Mouse (Mus musculus): ENCODE results near the gene Trpt1. TPM values are rescaled to one million over a fixed set of nuclear protein-coding genes. Genes with fewer than 3 reads are reported as not detected.

Gene Trpt1
- polyA plus RNA-seq, 1 experiment from 2014 or later: 10.1 TPM

DNA sequence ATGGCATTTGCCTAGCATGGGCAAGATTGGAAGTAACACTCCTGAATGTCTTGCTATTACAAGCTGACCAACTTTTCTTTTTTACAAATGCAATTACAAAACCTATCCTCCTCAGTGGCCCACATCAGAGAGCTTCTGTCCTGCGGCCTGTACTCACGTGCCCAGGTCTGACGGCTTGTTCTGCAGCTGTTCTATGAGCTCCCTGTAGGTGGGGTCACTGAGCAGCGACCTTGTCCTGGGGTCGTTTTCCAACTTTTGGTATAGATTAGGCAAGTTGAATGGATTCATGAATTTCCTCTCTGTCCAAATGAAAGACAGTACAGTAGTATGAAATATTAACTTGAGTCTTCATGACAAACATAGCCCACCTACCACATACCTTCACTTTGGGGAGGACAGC, 38.1 kb downstream of the Trpt1 start:
- H3K9me3 ChIP-seq: no peaks in the 10 kb centered on the region
- H3K4me3 ChIP-seq (replicated peaks): no peak overlapping the region
- no peak overlapping the region for H3K4me2 ChIP-seq
- H3K4me1 ChIP-seq: peaks cover 16% of the 10 kb centered on the region
- no peak for ATAC-seq (ENCODE audit: insufficient read depth, low FRiP score, low read depth)
- H3K9ac ChIP-seq: no peak overlapping the region
- 91% methylated on average over 5 of the region's 5 CpGs for WGBS
- H3K27ac ChIP-seq: no peak overlapping the region
- H3K36me3 ChIP-seq: peaks cover 51% of the 10 kb centered on the region
- H3K27me3 ChIP-seq (replicated peaks): no peaks in the 10 kb centered on the region

DNA sequence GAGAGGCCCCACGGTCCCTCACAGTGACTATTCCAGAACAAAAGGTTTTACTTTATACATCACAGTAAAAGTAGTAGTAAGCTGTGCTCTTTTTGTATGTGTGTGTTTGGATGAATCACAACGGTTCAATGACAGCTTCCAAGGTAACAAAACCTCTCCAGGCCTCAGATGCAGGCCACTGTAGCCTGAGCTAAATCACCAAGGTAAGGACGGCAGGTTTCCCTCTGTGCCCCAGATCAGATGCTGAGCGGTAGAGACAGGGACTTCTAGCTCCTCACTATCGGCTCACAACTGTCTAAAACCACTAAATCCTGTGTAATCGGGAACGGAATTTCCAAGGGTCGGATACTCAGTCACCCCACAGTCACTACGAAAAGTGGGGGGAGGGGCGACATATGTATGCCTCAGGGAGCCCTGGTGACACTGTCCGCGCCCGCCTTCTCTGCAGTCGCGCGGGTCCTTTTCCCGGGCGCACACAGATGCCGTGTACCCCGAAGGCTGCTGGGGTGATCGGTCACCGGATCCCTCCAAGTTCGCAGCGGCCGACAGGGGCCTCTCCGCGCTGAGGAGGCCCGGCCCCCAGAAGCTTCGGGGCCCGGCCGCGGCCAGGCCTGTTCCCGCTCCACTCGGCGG, 43.3 kb downstream of the Trpt1 start:
- ATAC-seq (ENCODE audit: insufficient read depth, low FRiP score, low read depth): peak; percentile 1; the same call in 1 of the 2 replicates
- 1% methylated on average over 35 of the region's 35 CpGs for WGBS
- Histone ChIP-seq H3K4me3 (replicated peaks) (peak overlapping the region; percentile 84), H3K27ac (peak overlapping the region; percentile 84), H3K36me3 (peaks cover 8% of the 10 kb centered on the region), H3K27me3 (replicated peaks) (no peaks in the 10 kb centered on the region), H3K4me2 (peak overlapping the region; percentile 62), H3K4me1 (peaks cover 16% of the 10 kb centered on the region), H3K9me3 (no peaks in the 10 kb centered on the region), H3K9ac (peak overlapping the region; percentile 94)

DNA sequence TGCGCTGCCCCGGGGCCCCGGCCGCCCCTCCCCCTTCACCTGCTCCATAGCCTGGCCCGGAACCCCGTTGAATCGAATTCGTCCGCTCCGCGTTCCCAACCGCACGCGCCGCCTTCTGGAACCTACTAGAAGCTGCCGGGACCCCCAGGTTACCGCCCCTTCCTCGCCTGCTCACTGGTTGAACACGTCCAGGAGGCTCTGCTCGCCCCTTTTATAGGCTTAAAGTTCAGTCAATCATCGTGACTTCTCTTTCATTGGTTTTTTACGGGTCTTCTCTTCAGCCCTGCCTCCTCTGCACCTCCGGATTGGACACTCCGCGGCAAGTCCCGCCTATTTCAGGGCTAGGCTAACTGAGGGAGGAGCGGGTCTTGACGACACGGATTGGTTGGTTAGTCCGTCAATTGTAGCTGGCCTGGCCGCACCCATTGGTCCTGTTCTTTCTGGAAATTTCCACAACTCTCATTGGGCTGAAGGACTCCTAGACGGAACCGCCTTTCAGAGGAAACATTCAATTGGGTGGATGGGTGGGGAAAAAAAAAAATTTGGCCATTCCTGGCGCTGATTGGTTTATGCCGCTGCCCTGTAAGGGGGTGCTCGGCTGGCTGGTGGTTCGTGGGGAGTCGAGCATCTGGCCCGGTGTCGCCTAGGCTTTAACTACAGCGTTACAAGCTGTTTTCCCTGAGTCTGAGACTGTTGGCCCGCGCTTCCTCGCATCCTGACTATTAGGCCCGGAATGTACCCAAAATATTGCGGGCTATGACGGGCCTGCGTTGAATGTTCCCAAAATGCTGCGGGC, 44.1 kb downstream of the Trpt1 start, which contains the start of gene Stip1:
Gene Stip1, minus strand, starts transcription at position 127 of the 796 bp plus-strand sequence.
- Histone ChIP-seq H3K4me2 (peak within 1 kb of the TSS; percentile 88), H3K27me3 (replicated peaks) (no peaks in the 10 kb centered on the region), H3K9ac (peak within 1 kb of the TSS; percentile 94), H3K27ac (peak within 1 kb of the TSS; percentile 96), H3K36me3 (peaks cover 4% of the 10 kb centered on the region; the same call in 1 of the 2 replicates), H3K4me3 (replicated peaks) (peak within 1 kb of the TSS; percentile 84), H3K4me1 (peaks cover 16% of the 10 kb centered on the region), H3K9me3 (no peaks in the 10 kb centered on the region)
- WGBS: under 1% methylated on average over 49 of the region's 49 CpGs
- ATAC-seq (ENCODE audit: insufficient read depth, low FRiP score, low read depth): peak; percentile 99

DNA sequence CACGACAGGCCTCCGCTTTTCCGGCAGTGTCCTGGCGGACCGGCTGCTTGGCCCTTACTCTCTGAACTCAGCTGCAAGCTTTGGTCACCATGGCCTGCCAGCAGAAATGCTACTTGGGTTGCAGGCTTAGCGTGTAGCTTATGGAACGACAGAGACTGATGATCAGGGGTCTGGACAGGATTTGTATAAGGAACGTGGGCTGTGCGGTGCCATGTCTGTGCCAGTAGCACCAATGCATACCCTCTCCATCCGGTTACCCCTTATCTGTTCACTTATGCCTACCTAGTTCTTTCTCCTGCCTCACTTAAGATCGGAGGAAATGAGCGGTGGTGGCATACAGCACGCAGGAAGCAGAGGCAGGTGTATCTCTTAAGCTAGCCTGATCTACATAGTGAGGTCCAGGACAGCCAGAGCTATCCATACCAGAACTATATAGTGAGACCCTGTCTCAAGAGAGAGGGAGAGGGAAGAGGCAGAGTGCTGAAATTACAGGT, 44.8 kb downstream of the Trpt1 start:
- Histone ChIP-seq H3K4me3 (replicated peaks) (peak overlapping the region; percentile 57), H3K4me1 (peaks cover 16% of the 10 kb centered on the region), H3K27me3 (replicated peaks) (no peaks in the 10 kb centered on the region), H3K9me3 (no peaks in the 10 kb centered on the region), H3K9ac (peak overlapping the region; percentile 81), H3K27ac (peak overlapping the region; percentile 96), H3K36me3 (no peaks in the 10 kb centered on the region), H3K4me2 (peak overlapping the region; percentile 88)
- no peak for ATAC-seq (ENCODE audit: insufficient read depth, low FRiP score, low read depth)
- 13% methylated on average over 13 of the region's 13 CpGs for WGBS

DNA sequence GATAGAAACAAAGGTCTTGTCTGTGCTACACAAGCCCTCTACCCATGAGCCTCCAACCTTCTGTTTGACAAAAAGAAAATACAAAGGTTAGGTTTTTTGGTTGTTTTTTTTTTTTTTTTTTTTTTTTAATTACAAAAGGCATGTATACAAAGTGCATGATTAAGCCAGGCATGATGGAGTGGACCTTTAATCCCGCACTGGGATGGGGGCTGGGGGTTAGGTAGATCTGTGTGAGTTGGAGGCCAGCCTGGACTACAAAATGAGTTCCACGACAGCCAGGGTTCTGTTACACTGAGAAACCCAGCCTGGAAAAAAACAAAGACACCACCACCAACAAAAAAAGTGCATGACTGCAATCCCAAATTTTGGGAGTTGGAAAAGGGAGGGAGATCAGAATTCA, 45.2 kb downstream of the Trpt1 start:
- ATAC-seq (ENCODE audit: insufficient read depth, low FRiP score, low read depth): no peak
- WGBS: 93% methylated on average over 2 of the region's 2 CpGs
- Histone ChIP-seq H3K9ac (no peak overlapping the region), H3K27ac (peak overlapping the region; percentile 96), H3K27me3 (replicated peaks) (no peaks in the 10 kb centered on the region), H3K4me3 (replicated peaks) (peak overlapping the region; percentile 57), H3K9me3 (no peaks in the 10 kb centered on the region), H3K4me2 (peak overlapping the region; percentile 88), H3K36me3 (no peaks in the 10 kb centered on the region), H3K4me1 (peaks cover 16% of the 10 kb centered on the region)

DNA sequence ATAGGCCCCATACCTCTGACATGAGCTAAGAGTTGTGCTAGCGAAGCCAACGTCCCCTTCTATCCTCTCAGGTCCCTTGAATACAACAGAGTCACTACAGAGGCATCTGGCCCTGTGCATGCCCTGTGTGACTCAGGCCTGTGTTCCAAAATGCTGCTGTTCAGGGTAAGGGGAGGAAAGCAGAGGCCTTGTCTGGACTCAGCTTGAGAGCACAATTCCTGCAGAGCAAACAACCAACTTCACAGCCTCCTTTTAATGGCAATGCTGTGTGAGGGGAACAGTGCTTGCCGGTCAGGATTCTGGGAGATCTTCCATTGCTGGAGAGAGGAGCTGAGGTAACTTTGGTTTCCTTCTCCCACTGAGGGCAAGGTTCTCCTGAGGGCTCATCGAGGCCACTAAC, 48.3 kb downstream of the Trpt1 start:
- no peak for ATAC-seq (ENCODE audit: insufficient read depth, low FRiP score, low read depth)
- Histone ChIP-seq H3K4me3 (replicated peaks) (no peak overlapping the region), H3K27me3 (replicated peaks) (no peaks in the 10 kb centered on the region), H3K36me3 (no peaks in the 10 kb centered on the region), H3K4me1 (no peaks in the 10 kb centered on the region), H3K9ac (no peak overlapping the region), H3K9me3 (no peaks in the 10 kb centered on the region), H3K27ac (no peak overlapping the region), H3K4me2 (no peak overlapping the region)
- 65% methylated on average over 4 of the region's 4 CpGs for WGBS

DNA sequence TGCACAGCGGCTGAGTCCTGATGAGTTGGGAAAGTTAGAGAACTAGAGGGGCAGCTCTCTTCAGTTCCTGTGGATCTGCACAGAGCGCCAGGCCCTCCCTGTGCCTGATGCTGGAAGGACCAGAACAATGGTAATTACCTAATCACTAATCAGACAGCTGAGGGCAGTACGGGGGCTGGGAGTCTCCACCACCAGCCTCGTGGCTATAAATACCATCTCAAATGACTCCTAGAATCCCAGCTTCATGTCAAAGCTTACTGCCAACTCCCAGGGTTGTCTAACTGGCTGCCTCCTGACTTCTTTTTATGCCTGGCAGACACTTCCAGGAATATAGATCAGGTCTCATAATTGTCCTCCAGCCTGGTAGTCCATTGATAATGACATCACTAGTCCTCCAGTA, 48.8 kb downstream of the Trpt1 start:
- no peaks in the 10 kb centered on the region for H3K9me3 ChIP-seq
- H3K9ac ChIP-seq: no peak overlapping the region
- no peak overlapping the region for H3K4me3 ChIP-seq (replicated peaks)
- no peaks in the 10 kb centered on the region for H3K36me3 ChIP-seq
- WGBS: 43% methylated on average over 4 of the region's 4 CpGs
- no peak overlapping the region for H3K4me2 ChIP-seq
- H3K27me3 ChIP-seq (replicated peaks): no peaks in the 10 kb centered on the region
- H3K27ac ChIP-seq: no peak overlapping the region
- ATAC-seq (ENCODE audit: insufficient read depth, low FRiP score, low read depth): no peak
- H3K4me1 ChIP-seq: no peaks in the 10 kb centered on the region

Other genes with a start within 250 kb of the Trpt1 start
- 28.1 and 30.1 TPM in 2 replicates for gene Rps6ka4, start 155.5 kb upstream of the Trpt1 start, polyA plus RNA-seq (2015; fragmentation: Nextera tagmentation; extraction: Ambion mirVana)
- gene Ccdc88b, start 137.9 kb upstream of the Trpt1 start, polyA plus RNA-seq (2015; fragmentation: Nextera tagmentation; extraction: Ambion mirVana): 1.7 and 1.9 TPM in 2 replicates
- gene Trmt112, start 86.4 kb upstream of the Trpt1 start, polyA plus RNA-seq (2015; fragmentation: Nextera tagmentation; extraction: Ambion mirVana): 130 and 135 TPM in 2 replicates
- 228 and 279 TPM in 2 replicates for gene Prdx5, start 86.0 kb upstream of the Trpt1 start, polyA plus RNA-seq (2015; fragmentation: Nextera tagmentation; extraction: Ambion mirVana)
- 17.1 and 18.8 TPM in 2 replicates for gene Esrra, start 74.3 kb upstream of the Trpt1 start, polyA plus RNA-seq (2015; fragmentation: Nextera tagmentation; extraction: Ambion mirVana)
- gene Catsperz, start 70.8 kb upstream of the Trpt1 start, polyA plus RNA-seq (2015; fragmentation: Nextera tagmentation; extraction: Ambion mirVana): 1.6 TPM in 2 replicates
- gene Kcnk4, start 61.6 kb upstream of the Trpt1 start, polyA plus RNA-seq (2015; fragmentation: Nextera tagmentation; extraction: Ambion mirVana): 0.67 and 0.86 TPM in 2 replicates
- 71.6 and 75.8 TPM in 2 replicates for gene Bad, start 54.3 kb upstream of the Trpt1 start, polyA plus RNA-seq (2015; fragmentation: Nextera tagmentation; extraction: Ambion mirVana)
- gene Gpr137, start 53.7 kb upstream of the Trpt1 start, polyA plus RNA-seq (2015; fragmentation: Nextera tagmentation; extraction: Ambion mirVana): 26.7 and 29.9 TPM in 2 replicates
- 165 and 184 TPM in 2 replicates for gene Ppp1r14b, start 21.2 kb upstream of the Trpt1 start, polyA plus RNA-seq (2015; fragmentation: Nextera tagmentation; extraction: Ambion mirVana)
- gene Plcb3, start 19.7 kb upstream of the Trpt1 start, polyA plus RNA-seq (2015; fragmentation: Nextera tagmentation; extraction: Ambion mirVana): 81.3 and 92.2 TPM in 2 replicates
- gene Fkbp2, start 15.6 kb upstream of the Trpt1 start, polyA plus RNA-seq (2015; fragmentation: Nextera tagmentation; extraction: Ambion mirVana): 156 and 163 TPM in 2 replicates
- gene Vegfb, start 8.5 kb upstream of the Trpt1 start, polyA plus RNA-seq (2015; fragmentation: Nextera tagmentation; extraction: Ambion mirVana): 43.9 and 44.8 TPM in 2 replicates
- 26.4 and 28.2 TPM in 2 replicates for gene Dnajc4, start 3.6 kb upstream of the Trpt1 start, polyA plus RNA-seq (2015; fragmentation: Nextera tagmentation; extraction: Ambion mirVana)
- gene Nudt22, start within 50 bp of the Trpt1 start, polyA plus RNA-seq (2015; fragmentation: Nextera tagmentation; extraction: Ambion mirVana): 21.1 and 24.9 TPM in 2 replicates
- 14.0 and 16.2 TPM in 2 replicates for gene Fermt3, start 23.3 kb downstream of the Trpt1 start, polyA plus RNA-seq (2015; fragmentation: Nextera tagmentation; extraction: Ambion mirVana)
- gene Stip1, start 43.8 kb downstream of the Trpt1 start, polyA plus RNA-seq (2015; fragmentation: Nextera tagmentation; extraction: Ambion mirVana): 185 and 219 TPM in 2 replicates
- gene Macrod1, start 60.7 kb downstream of the Trpt1 start, polyA plus RNA-seq (2015; fragmentation: Nextera tagmentation; extraction: Ambion mirVana): 11.7 and 13.3 TPM in 2 replicates
- 3.5 and 4.2 TPM in 2 replicates for gene Flrt1, start 109.6 kb downstream of the Trpt1 start, polyA plus RNA-seq (2015; fragmentation: Nextera tagmentation; extraction: Ambion mirVana)
- gene Otub1, start 210.2 kb downstream of the Trpt1 start, polyA plus RNA-seq (2015; fragmentation: Nextera tagmentation; extraction: Ambion mirVana): 163 and 169 TPM in 2 replicates
- gene Cox8a, start 221.5 kb downstream of the Trpt1 start, polyA plus RNA-seq (2015; fragmentation: Nextera tagmentation; extraction: Ambion mirVana): 988 and 1,377 TPM in 2 replicates
- 47.0 and 51.6 TPM in 2 replicates for gene Naa40, start 245.1 kb downstream of the Trpt1 start, polyA plus RNA-seq (2015; fragmentation: Nextera tagmentation; extraction: Ambion mirVana)